12 mouse cellular contexts compared by ENCODE assay signal in genomic region chr12:76593254-76593653, GRCm38 (mm10).
DNase-seq lines count a peak whose midpoint lies in the region; ATAC-seq and TF ChIP-seq lines count a peak whose summit lies in the region.
"Had no signal": no experiment of that assay in that cellular context is flagged by ENCODE, and none has a peak within 500 bp of the region (broad histone marks: within the 10 kb centered on the region; RNA-seq: fewer than 3 reads in every experiment).

No protein-coding gene starts in this region.

- 78% methylated on average over 6 of the region's 6 CpGs for WGBS in liver, embryonic 15.5 days (ENCODE audit: insufficient replicate concordance)
- 83% methylated on average over 6 of the region's 6 CpGs for WGBS in forebrain, embryonic 11.5 days

- peaks cover 62% of the 10 kb centered on the region for H3K4me1 ChIP-seq in liver, embryonic 15.5 days (replicated peaks)
- H3K4me1 ChIP-seq in forebrain, embryonic 11.5 days (replicated peaks; ENCODE audit: control insufficient read depth, insufficient read depth, low read length): 0 out of 2 replicates have a peak, but pooled peaks cover 2% of the 10 kb centered on the region

- no peak for TF ChIP-seq CTCF in layer of hippocampus, adult 2 months (conservative IDR thresholded peaks at IDR 0.05)

- H3K9me3 ChIP-seq in liver, embryonic 15.5 days (replicated peaks): no peaks in the 10 kb centered on the region
- H3K9me3 ChIP-seq in forebrain, embryonic 11.5 days (ENCODE audit: control insufficient read depth, low read length): no peaks in the 10 kb centered on the region
- H3K9me3 ChIP-seq: midbrain, embryonic 10.5 days had no signal

- H3K27ac ChIP-seq in layer of hippocampus, adult 2 months: peak overlapping the region; percentile 86; the same call in 1 of the 2 replicates
- H3K27ac ChIP-seq in liver, embryonic 15.5 days (replicated peaks): peak overlapping the region; percentile 92
- no peak overlapping the region for H3K27ac ChIP-seq in forebrain, embryonic 11.5 days (ENCODE audit: low read depth, low read length)
- H3K27ac ChIP-seq: hindbrain, embryonic 14.5 days had no signal

- peak; percentile 52 to 65 for DNase-seq in cerebellum, postnatal 10 days
- no peak for DNase-seq in cerebellum, postnatal 36 days
- no peak for DNase-seq in layer of hippocampus, adult 2 months (ENCODE audit: low spot score in 2 of 2)
- DNase-seq in layer of hippocampus, adult 8-10 months (ENCODE audit: low spot score in 2 of 2): no peak
- DNase-seq in 3T3-L1 (ENCODE audit: low read depth, low spot score): peak; percentile 9
- DNase-seq in kidney, adult 8-10 months: no peak
- DNase-seq in forebrain, embryonic 11.5 days (ENCODE audit: low spot score): no peak
- DNase-seq: cerebellum, adult 11 months; thymus, postnatal 14 days had no signal

- H3K4me2 ChIP-seq in liver, embryonic 15.5 days: peak overlapping the region; percentile 63
- no peak overlapping the region for H3K4me2 ChIP-seq in forebrain, embryonic 11.5 days (ENCODE audit: low read depth, low read length, severe bottlenecking)
- H3K4me2 ChIP-seq: hindbrain, embryonic 14.5 days had no signal

- H3K4me3 ChIP-seq in layer of hippocampus, adult 2 months: no peak overlapping the region
- H3K4me3 ChIP-seq in liver, embryonic 15.5 days (replicated peaks): no peak overlapping the region
- no peak overlapping the region for H3K4me3 ChIP-seq in forebrain, embryonic 11.5 days (ENCODE audit: low read depth, low read length)
- H3K4me3 ChIP-seq: midbrain, embryonic 10.5 days had no signal

- peaks cover 36% of the 10 kb centered on the region for H3K36me3 ChIP-seq in liver, embryonic 15.5 days (replicated peaks)
- H3K36me3 ChIP-seq in forebrain, embryonic 11.5 days (ENCODE audit: control insufficient read depth, insufficient read depth, low read length): no peaks in the 10 kb centered on the region
- H3K36me3 ChIP-seq: midbrain, embryonic 10.5 days had no signal

- H3K9ac ChIP-seq in liver, embryonic 15.5 days: peak overlapping the region; percentile 37; the same call in 1 of the 2 replicates
- no peak overlapping the region for H3K9ac ChIP-seq in forebrain, embryonic 11.5 days (ENCODE audit: low read length)
- H3K9ac ChIP-seq: hindbrain, embryonic 14.5 days had no signal

- ATAC-seq in liver, embryonic 15.5 days (ENCODE audit: insufficient read depth): no peak
- ATAC-seq in forebrain, embryonic 11.5 days (replicated peaks; ENCODE audit: low FRiP score): no peak

- H3K27me3 ChIP-seq in liver, embryonic 15.5 days: peaks cover 20% of the 10 kb centered on the region; the same call in 1 of the 2 replicates
- no peaks in the 10 kb centered on the region for H3K27me3 ChIP-seq in forebrain, embryonic 11.5 days (ENCODE audit: control insufficient read depth, insufficient read depth, low read length)

Comparison
In these comparisons a context has a peak if more than half of its experiments do, and no peak if none do; other contexts are left out.
1. DNase-seq: peak in cerebellum, postnatal 10 days (2 of 2) and 3T3-L1 (single experiment); none in cerebellum, postnatal 36 days (0 of 2), layer of hippocampus, adult 2 months (0 of 2), layer of hippocampus, adult 8-10 months (0 of 2), kidney, adult 8-10 months (0 of 2) and forebrain, embryonic 11.5 days (single experiment).